Comparison of ENCODE assay signal across 32 mouse cellular contexts in genomic region chr7:30761769-30762352, GRCm38 (mm10). TPM values are rescaled to one million over a fixed set of nuclear protein-coding genes. Genes with fewer than 3 reads are reported as not detected.
DNase-seq lines count a peak whose midpoint lies in the region; ATAC-seq and TF ChIP-seq lines count a peak whose summit lies in the region.
"Had no signal": no experiment of that assay in that cellular context is flagged by ENCODE, and none has a peak within 500 bp of the region (broad histone marks: within the 10 kb centered on the region; RNA-seq: fewer than 3 reads in every experiment).

No protein-coding gene starts in this region.

- H3K4me3 ChIP-seq in CH12.LX (replicated peaks in 1 of 3; ENCODE audit: low read depth in 2 of 3, low read length in 2 of 3, poor library complexity in 1 of 3) = no peak overlapping the region
- H3K4me3 ChIP-seq in midbrain, embryonic 15.5 days = no peak overlapping the region
- H3K4me3 ChIP-seq in heart, embryonic 12.5 days = no peak overlapping the region
- H3K4me3 ChIP-seq: forebrain, embryonic 10.5 days; heart, embryonic 15.5 days; hindbrain, embryonic 15.5 days; intestine, embryonic 15.5 days; kidney, embryonic 15.5 days; limb, embryonic 13.5 days had no signal

- H3K4me2 ChIP-seq in CH12.LX (ENCODE audit: insufficient read depth, low read depth, poor library complexity, severe bottlenecking) = no peak overlapping the region
- H3K4me2 ChIP-seq in midbrain, embryonic 15.5 days = no peak overlapping the region
- H3K4me2 ChIP-seq in heart, embryonic 12.5 days = no peak overlapping the region
- H3K4me2 ChIP-seq: heart, embryonic 15.5 days; hindbrain, embryonic 15.5 days; intestine, embryonic 15.5 days; kidney, embryonic 15.5 days; limb, embryonic 13.5 days had no signal

- dilution Hi-C loops in CH12.LX (cut with MboI; ENCODE audit: extremely low pct_ligation_motif_present, extremely low pct_unique_long_range_greater_than_20kb, low sequenced_read_pairs) = no loop called here

- no peak for TF ChIP-seq CTCF in CH12.LX (conservative IDR thresholded peaks at IDR 0.05 in 1 of 2, IDR thresholded peaks at IDR 0.05 in 1 of 2; ENCODE audit: low read depth in 2 of 2, low read length in 2 of 2)

- H3K36me3 ChIP-seq in CH12.LX (replicated peaks in 1 of 2; ENCODE audit: control insufficient read depth in 1 of 2, insufficient read depth in 1 of 2, low read length in 1 of 2) = peaks cover 0 to under 1% of the 10 kb centered on the region in 2 experiments
- H3K36me3 ChIP-seq in midbrain, embryonic 15.5 days (replicated peaks) = no peaks in the 10 kb centered on the region
- H3K36me3 ChIP-seq in heart, embryonic 12.5 days = no peaks in the 10 kb centered on the region; the same call in 1 of the 2 replicates
- H3K36me3 ChIP-seq: heart, embryonic 15.5 days; hindbrain, embryonic 15.5 days; intestine, embryonic 15.5 days; kidney, embryonic 15.5 days had no signal

- peak; percentile 46 to 61 for ATAC-seq in hematopoietic stem cell, adult 5-6 weeks (replicated peaks in 1 of 2; ENCODE audit: insufficient read depth in 1 of 2, low FRiP score in 2 of 2, low TSS enrichment in 1 of 2, low read depth in 1 of 2, poor library complexity in 2 of 2, severe bottlenecking in 2 of 2)
- peak; percentile 80 for ATAC-seq in megakaryocyte progenitor cell, adult 5-6 weeks (replicated peaks; ENCODE audit: poor library complexity)
- ATAC-seq in midbrain, embryonic 15.5 days (replicated peaks) = no peak
- no peak for ATAC-seq in frontal cortex, adult (ENCODE audit: low TSS enrichment)
- no peak for ATAC-seq in heart, embryonic 12.5 days (ENCODE audit: insufficient number of reproducible peaks, low FRiP score)
- ATAC-seq: forebrain, embryonic 16.5 days; intestine, embryonic 15.5 days; Patski had no signal

- DNase-seq in 416B (ENCODE audit: low read depth) (peak; percentile 81), CH12.LX (ENCODE audit: extremely low read depth) (peak; percentile 28)
- DNase-seq: adrenal gland, postnatal 36 days; cerebellum, adult 11-12 months; cerebellum, postnatal 10 days; gastrocnemius, postnatal 25 days; heart, postnatal 36 days; kidney, postnatal 36 days; lung, adult 18-20 months; lung, postnatal 10 days; retina, postnatal 1 day; thymus, adult 18-20 months; thymus, postnatal 36 days had no signal

- peaks cover 4 to 28% of the 10 kb centered on the region in 2 experiments; a peak in 3 of 4 replicates for H3K4me1 ChIP-seq in CH12.LX (ENCODE audit: control insufficient read depth in 1 of 2, insufficient read depth in 2 of 2)
- H3K4me1 ChIP-seq in midbrain, embryonic 15.5 days = no peaks in the 10 kb centered on the region
- peaks cover 12% of the 10 kb centered on the region for H3K4me1 ChIP-seq in heart, embryonic 12.5 days (replicated peaks)
- H3K4me1 ChIP-seq: heart, embryonic 15.5 days; hindbrain, embryonic 15.5 days; kidney, embryonic 15.5 days; limb, embryonic 13.5 days had no signal

- no peak overlapping the region for H3K27ac ChIP-seq in CH12.LX (ENCODE audit: insufficient read depth, low read depth)
- no peak overlapping the region for H3K27ac ChIP-seq in midbrain, embryonic 15.5 days
- no peak overlapping the region for H3K27ac ChIP-seq in heart, embryonic 12.5 days (ENCODE audit: poor library complexity, severe bottlenecking)
- H3K27ac ChIP-seq: forebrain, embryonic 10.5 days; heart, embryonic 15.5 days; hindbrain, embryonic 15.5 days; intestine, embryonic 15.5 days; kidney, embryonic 15.5 days; limb, embryonic 13.5 days had no signal

- TF ChIP-seq EP300 in CH12.LX (IDR thresholded peaks at IDR 0.05; ENCODE audit: low read length) = no peak

- no peaks in the 10 kb centered on the region for H3K9me3 ChIP-seq in CH12.LX (replicated peaks; ENCODE audit: low read length)
- H3K9me3 ChIP-seq in midbrain, embryonic 15.5 days = no peaks in the 10 kb centered on the region
- no peaks in the 10 kb centered on the region for H3K9me3 ChIP-seq in heart, embryonic 12.5 days (replicated peaks)
- H3K9me3 ChIP-seq: forebrain, embryonic 10.5 days; heart, embryonic 15.5 days; hindbrain, embryonic 15.5 days; intestine, embryonic 15.5 days; kidney, embryonic 15.5 days; limb, embryonic 13.5 days had no signal

- H3K27me3 ChIP-seq in CH12.LX (replicated peaks) = peaks cover 2% of the 10 kb centered on the region
- no peaks in the 10 kb centered on the region for H3K27me3 ChIP-seq in midbrain, embryonic 15.5 days (replicated peaks)
- peaks cover 30% of the 10 kb centered on the region for H3K27me3 ChIP-seq in heart, embryonic 12.5 days (replicated peaks)
- H3K27me3 ChIP-seq: hindbrain, embryonic 15.5 days; kidney, embryonic 15.5 days had no signal

- TF ChIP-seq RAD21 in CH12.LX (IDR thresholded peaks at IDR 0.05; ENCODE audit: low read depth, low read length) = no peak

- TF ChIP-seq POLR2A in CH12.LX (IDR thresholded peaks at IDR 0.05; ENCODE audit: low read depth, low read length) = no peak

- WGBS in midbrain, embryonic 15.5 days = 83% methylated on average over 4 of the region's 4 CpGs
- 36% methylated on average over 4 of the region's 4 CpGs for WGBS in heart, embryonic 12.5 days

- no peak overlapping the region for H3K9ac ChIP-seq in CH12.LX (ENCODE audit: insufficient read depth, low read depth)
- no peak overlapping the region for H3K9ac ChIP-seq in midbrain, embryonic 15.5 days
- H3K9ac ChIP-seq in heart, embryonic 12.5 days = no peak overlapping the region
- H3K9ac ChIP-seq: heart, embryonic 15.5 days; hindbrain, embryonic 15.5 days; intestine, embryonic 15.5 days; kidney, embryonic 15.5 days; limb, embryonic 13.5 days had no signal

- in situ Hi-C loops in CH12.LX (cut with MboI; ENCODE audit: low pct_ligation_motif_present, low pct_unique_long_range_greater_than_20kb, low sequenced_read_pairs) = no loop called here

- H3K79me2 ChIP-seq in CH12.LX (replicated peaks; ENCODE audit: control insufficient read depth, extremely low read depth, insufficient read depth, poor library complexity, severe bottlenecking) = no peaks in the 10 kb centered on the region

TF ChIP-seq in CH12.LX, 34 proteins besides CTCF, POLR2A, EP300 and RAD21:
- TF ChIP-seq MEF2A (IDR thresholded peaks at IDR 0.05; ENCODE audit: borderline replicate concordance, low read depth, low read length) (peak; percentile 39; the same call in 1 of the 2 replicates), ELF1 (IDR thresholded peaks at IDR 0.05; ENCODE audit: low read depth, low read length) (peak; percentile 68), ETS1 (conservative IDR thresholded peaks at IDR 0.05; ENCODE audit: low read depth, low read length) (no peak)

RNA-seq across cellular contexts. Expression of gene Dmkn, which starts 1.7 kb away (rescaled TPM):
- total RNA-seq in CH12.LX (2012; rRNA removed) (not detected in 2 replicates), CH12.LX (2014; rRNA removed) (not detected in 2 replicates)
- not detected in 2 replicates for polyA plus RNA-seq in CH12.LX (2012; ENCODE audit: insufficient read length, low read depth)
- total RNA-seq in hematopoietic stem cell, adult 5-6 weeks (2017) = 5.8 TPM in 1 of 2 replicates, not detected in the other
- total RNA-seq in megakaryocyte progenitor cell, adult 5-6 weeks (2015) = 81.7 and 87.4 TPM in 2 replicates
- 95.3 and 119 TPM in 2 replicates for total RNA-seq in megakaryocyte progenitor cell, adult 5-6 weeks (2017)
- 1.2 and 3.4 TPM in 2 replicates for polyA plus RNA-seq in midbrain, embryonic 15.5 days (2015; fragmentation: Nextera tagmentation; extraction: Ambion mirVana)
- 1.1 TPM in 2 replicates for polyA plus RNA-seq in heart, embryonic 12.5 days (2016; fragmentation: Nextera tagmentation; extraction: Ambion mirVana)
- polyA plus RNA-seq: embryonic facial prominence, embryonic 11.5 days; forebrain, embryonic 10.5 days; neural tube, embryonic 11.5 days had no signal

RNA-seq across cellular contexts. Expression of gene Sbsn, which starts 10.6 kb away (rescaled TPM):
- total RNA-seq in CH12.LX (2012; rRNA removed) (0.59 and 0.76 TPM in 2 replicates), CH12.LX (2014; rRNA removed) (0.30 TPM in 1 of 2 replicates, not detected in the other)
- polyA plus RNA-seq in CH12.LX (2012; ENCODE audit: insufficient read length, low read depth) = 0.69 and 1.1 TPM in 2 replicates
- total RNA-seq in hematopoietic stem cell, adult 5-6 weeks (2017) = 0.25 and 2.8 TPM in 2 replicates
- 1.6 TPM in 2 replicates for total RNA-seq in megakaryocyte progenitor cell, adult 5-6 weeks (2015)
- total RNA-seq in megakaryocyte progenitor cell, adult 5-6 weeks (2017) = 0.47 and 1.3 TPM in 2 replicates
- polyA plus RNA-seq in midbrain, embryonic 15.5 days (2015; fragmentation: Nextera tagmentation; extraction: Ambion mirVana) = 2.4 and 3.0 TPM in 2 replicates
- 0.58 and 0.72 TPM in 2 replicates for polyA plus RNA-seq in heart, embryonic 12.5 days (2016; fragmentation: Nextera tagmentation; extraction: Ambion mirVana)

RNA-seq across cellular contexts. Expression of gene Gapdhs, which starts 18.4 kb away (rescaled TPM):
- total RNA-seq in CH12.LX (2012; rRNA removed) (0.42 and 0.89 TPM in 2 replicates), CH12.LX (2014; rRNA removed) (not detected in 2 replicates)
- 1.7 and 2.9 TPM in 2 replicates for polyA plus RNA-seq in CH12.LX (2012; ENCODE audit: insufficient read length, low read depth)
- not detected in 2 replicates for total RNA-seq in hematopoietic stem cell, adult 5-6 weeks (2017)
- not detected in 2 replicates for total RNA-seq in megakaryocyte progenitor cell, adult 5-6 weeks (2015)
- total RNA-seq in megakaryocyte progenitor cell, adult 5-6 weeks (2017) = not detected in 2 replicates
- 0.72 and 1.6 TPM in 2 replicates for polyA plus RNA-seq in midbrain, embryonic 15.5 days (2015; fragmentation: Nextera tagmentation; extraction: Ambion mirVana)
- not detected in 2 replicates for polyA plus RNA-seq in heart, embryonic 12.5 days (2016; fragmentation: Nextera tagmentation; extraction: Ambion mirVana)
- total RNA-seq: gastrocnemius, postnatal 25 days; heart, adult 8-10 months; heart, postnatal 36 days; left cerebral cortex, postnatal 25 days; midbrain, postnatal 0 days had no signal
- polyA plus RNA-seq: heart, embryonic 15.5 days; spleen, adult 2 months had no signal

RNA-seq across cellular contexts. Expression of gene Krtdap, which starts 25.8 kb away (rescaled TPM):
- not detected in 2 replicates for total RNA-seq in CH12.LX (2012; rRNA removed)
- total RNA-seq in CH12.LX (2014; rRNA removed) = not detected in 2 replicates
- not detected in 2 replicates for polyA plus RNA-seq in CH12.LX (2012; ENCODE audit: insufficient read length, low read depth)
- total RNA-seq in hematopoietic stem cell, adult 5-6 weeks (2017) = not detected in 2 replicates
- not detected in 2 replicates for total RNA-seq in megakaryocyte progenitor cell, adult 5-6 weeks (2015)
- total RNA-seq in megakaryocyte progenitor cell, adult 5-6 weeks (2017) = not detected in 2 replicates
- 4.4 TPM in 1 of 2 replicates, not detected in the other for polyA plus RNA-seq in midbrain, embryonic 15.5 days (2015; fragmentation: Nextera tagmentation; extraction: Ambion mirVana)
- polyA plus RNA-seq in heart, embryonic 12.5 days (2016; fragmentation: Nextera tagmentation; extraction: Ambion mirVana) = not detected in 2 replicates
- total RNA-seq: heart, adult 8-10 months; heart, postnatal 36 days; left cerebral cortex, postnatal 25 days had no signal
- polyA plus RNA-seq: embryonic facial prominence, embryonic 11.5 days; forebrain, embryonic 10.5 days; forebrain, embryonic 16.5 days; neural tube, embryonic 11.5 days; Patski; spleen, adult 2 months had no signal

RNA-seq across cellular contexts. Expression of gene Tmem147, which starts 32.5 kb away (rescaled TPM):
- total RNA-seq in CH12.LX (2012; rRNA removed) = 136 and 137 TPM in 2 replicates
- 152 and 154 TPM in 2 replicates for total RNA-seq in CH12.LX (2014; rRNA removed)
- 98.4 and 149 TPM in 2 replicates for polyA plus RNA-seq in CH12.LX (2012; ENCODE audit: insufficient read length, low read depth)
- total RNA-seq in hematopoietic stem cell, adult 5-6 weeks (2017) = 34.0 and 38.9 TPM in 2 replicates
- 210 and 218 TPM in 2 replicates for total RNA-seq in megakaryocyte progenitor cell, adult 5-6 weeks (2015)
- total RNA-seq in megakaryocyte progenitor cell, adult 5-6 weeks (2017) = 65.9 and 76.4 TPM in 2 replicates
- 242 and 252 TPM in 2 replicates for polyA plus RNA-seq in midbrain, embryonic 15.5 days (2015; fragmentation: Nextera tagmentation; extraction: Ambion mirVana)
- 158 and 165 TPM in 2 replicates for polyA plus RNA-seq in heart, embryonic 12.5 days (2016; fragmentation: Nextera tagmentation; extraction: Ambion mirVana)

Comparison
In these comparisons a context has a peak if more than half of its experiments do, and no peak if none do; other contexts are left out.
1. ATAC-seq: peak in hematopoietic stem cell, adult 5-6 weeks (2 of 2) and megakaryocyte progenitor cell, adult 5-6 weeks (single experiment); none in midbrain, embryonic 15.5 days (single experiment), frontal cortex, adult (single experiment) and heart, embryonic 12.5 days (single experiment).
2. RNA of gene Dmkn, which starts 1.7 kb away (total RNA-seq): 81.7 to 119 TPM in megakaryocyte progenitor cell, adult 5-6 weeks; not detected in CH12.LX and 5.8 TPM in hematopoietic stem cell, adult 5-6 weeks; every median in the first group is over 10 times any median in the second.